40 mouse cellular contexts compared by ENCODE assay signal in the genomic region with DNA sequence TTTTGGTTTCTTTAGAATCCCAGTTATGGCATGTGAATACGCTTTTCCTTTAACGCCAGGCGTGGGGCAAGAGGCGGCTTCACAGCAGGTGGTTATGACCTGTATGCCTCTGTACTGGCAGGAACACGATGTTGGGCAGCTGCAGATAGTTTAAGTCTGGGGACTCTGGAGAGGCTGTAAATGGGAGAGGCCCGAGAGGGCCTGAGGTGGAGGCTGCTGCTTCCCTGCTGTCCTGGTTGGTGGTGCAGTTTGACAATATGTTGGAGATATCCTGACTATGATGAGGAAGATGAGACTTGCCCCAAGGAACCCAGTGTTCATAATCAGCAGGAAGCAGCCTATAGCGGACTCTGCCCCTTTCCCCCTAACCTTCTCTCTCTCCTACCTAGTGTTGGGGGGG. TPM values are rescaled to one million over a fixed set of nuclear protein-coding genes. Genes with fewer than 3 reads are reported as not detected.
"Had no signal": no experiment of that assay in that cellular context is flagged by ENCODE, and none has a peak within 500 bp of the region (broad histone marks: within the 10 kb centered on the region; RNA-seq: fewer than 3 reads in every experiment).

No protein-coding gene starts in this region.

- ATAC-seq: hindbrain, embryonic 16.5 days; hindbrain, postnatal 0 days; inflammation-experienced regulatory T-cells, adult 6 months; intestine, embryonic 15.5 days; intestine, embryonic 16.5 days; intestine, postnatal 0 days had no signal

- H3K9ac ChIP-seq: heart, embryonic 12.5 days; heart, embryonic 13.5 days; heart, embryonic 15.5 days; hindbrain, embryonic 12.5 days; hindbrain, embryonic 13.5 days; hindbrain, embryonic 14.5 days; hindbrain, embryonic 15.5 days; intestine, embryonic 15.5 days; kidney, embryonic 15.5 days had no signal

- H3K9me3 ChIP-seq: heart, embryonic 10.5 days; heart, embryonic 12.5 days; heart, embryonic 13.5 days; heart, embryonic 15.5 days; hindbrain, embryonic 10.5 days; hindbrain, embryonic 12.5 days; hindbrain, embryonic 13.5 days; hindbrain, embryonic 15.5 days; intestine, embryonic 15.5 days; kidney, embryonic 15.5 days had no signal

- H3K4me3 ChIP-seq: heart, embryonic 10.5 days; heart, embryonic 12.5 days; heart, embryonic 13.5 days; heart, embryonic 15.5 days; hindbrain, embryonic 10.5 days; hindbrain, embryonic 12.5 days; hindbrain, embryonic 13.5 days; hindbrain, embryonic 15.5 days; intestine, embryonic 15.5 days; kidney, embryonic 15.5 days; layer of hippocampus, adult 2 months had no signal

- H3K27ac ChIP-seq: heart, embryonic 10.5 days; heart, embryonic 13.5 days; heart, embryonic 15.5 days; hindbrain, embryonic 10.5 days; hindbrain, embryonic 12.5 days; hindbrain, embryonic 13.5 days; hindbrain, embryonic 14.5 days; hindbrain, embryonic 15.5 days; hindbrain, postnatal 0 days; intestine, embryonic 15.5 days; kidney, embryonic 15.5 days; kidney, postnatal 0 days; layer of hippocampus, adult 2 months had no signal

- DNase-seq: heart, postnatal 10 days; heart, postnatal 36 days; heart, postnatal 4 days; kidney, adult 11 months; kidney, adult 18-20 months; kidney, adult 2 months; kidney, adult 8-10 months; kidney, adult 9 months; kidney, postnatal 10 days; kidney, postnatal 14 days; kidney, postnatal 25 days; kidney, postnatal 36 days; kidney, postnatal 4 days; layer of hippocampus, adult 9-11 months; layer of hippocampus, postnatal 36 days had no signal

- H3K4me2 ChIP-seq: heart, embryonic 11.5 days; heart, embryonic 12.5 days; heart, embryonic 13.5 days; heart, embryonic 15.5 days; hindbrain, embryonic 12.5 days; hindbrain, embryonic 13.5 days; hindbrain, embryonic 14.5 days; hindbrain, embryonic 15.5 days; intestine, embryonic 15.5 days; kidney, embryonic 15.5 days had no signal

- H3K27me3 ChIP-seq: heart, embryonic 12.5 days; heart, embryonic 13.5 days; heart, embryonic 15.5 days; hindbrain, embryonic 12.5 days; hindbrain, embryonic 13.5 days; hindbrain, embryonic 15.5 days; intestine, embryonic 15.5 days; kidney, embryonic 15.5 days had no signal

- H3K4me1 ChIP-seq: heart, embryonic 10.5 days; heart, embryonic 12.5 days; heart, embryonic 13.5 days; heart, embryonic 15.5 days; hindbrain, embryonic 10.5 days; hindbrain, embryonic 12.5 days; hindbrain, embryonic 13.5 days; hindbrain, embryonic 15.5 days; intestine, embryonic 15.5 days; kidney, embryonic 15.5 days had no signal

RNA-seq across cellular contexts. Expression of a gene that starts 8.6 kb away (rescaled TPM):
- total RNA-seq: heart, postnatal 10 days; heart, postnatal 36 days; heart, postnatal 4 days; hematopoietic stem cell, adult 5-6 weeks; hindbrain, postnatal 0 days; layer of hippocampus, adult 18-20 months; layer of hippocampus, adult 2 months; layer of hippocampus, adult 8-10 months; layer of hippocampus, postnatal 14 days; layer of hippocampus, postnatal 25 days; layer of hippocampus, postnatal 36 days; left cerebral cortex, adult 18-20 months had no signal
- polyA plus RNA-seq: heart, embryonic 11.5 days had no signal

RNA-seq across cellular contexts. Expression of a gene that starts 15.3 kb away (rescaled TPM):
- total RNA-seq: layer of hippocampus, adult 2 months; layer of hippocampus, postnatal 14 days; layer of hippocampus, postnatal 25 days; layer of hippocampus, postnatal 36 days had no signal
